Mouse (Mus musculus): ENCODE measurements around the gene Adamtsl3. TPM values are rescaled to one million over a fixed set of nuclear protein-coding genes. Genes with fewer than 3 reads are reported as not detected.

Gene Adamtsl3
- polyA plus RNA-seq, 1 experiment = 0.34 TPM

DNA sequence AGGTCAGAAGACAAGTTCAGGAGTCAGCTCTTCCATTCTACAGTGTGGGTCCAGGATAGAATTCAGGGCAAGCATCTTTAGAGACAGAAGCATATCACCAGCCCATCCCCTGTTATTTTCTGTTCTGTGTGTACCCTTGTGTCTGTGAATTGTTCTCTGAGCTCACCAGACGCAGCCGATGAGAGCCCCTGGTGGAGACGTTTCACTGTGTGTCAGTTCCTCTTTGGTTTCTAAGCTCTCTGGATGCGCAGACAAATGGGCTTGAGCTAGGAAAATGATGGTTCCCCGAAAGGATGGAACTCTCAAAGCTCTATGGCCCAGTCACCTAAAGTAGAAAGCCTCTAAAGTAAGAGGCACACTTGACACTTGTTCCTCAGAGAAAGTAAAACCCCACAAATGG is 246.3 kb downstream of the Adamtsl3 start:
- no peak overlapping the region for H3K4me3 ChIP-seq (ENCODE audit: low read depth, low read length)
- TF ChIP-seq EP300 (IDR thresholded peaks at IDR 0.05; ENCODE audit: insufficient read depth, low read depth, low read length) (no peak), CTCF (IDR thresholded peaks at IDR 0.05; ENCODE audit: low read depth, low read length) (no peak), POLR2A (IDR thresholded peaks at IDR 0.05; ENCODE audit: insufficient read depth, low read length) (no peak)

DNA sequence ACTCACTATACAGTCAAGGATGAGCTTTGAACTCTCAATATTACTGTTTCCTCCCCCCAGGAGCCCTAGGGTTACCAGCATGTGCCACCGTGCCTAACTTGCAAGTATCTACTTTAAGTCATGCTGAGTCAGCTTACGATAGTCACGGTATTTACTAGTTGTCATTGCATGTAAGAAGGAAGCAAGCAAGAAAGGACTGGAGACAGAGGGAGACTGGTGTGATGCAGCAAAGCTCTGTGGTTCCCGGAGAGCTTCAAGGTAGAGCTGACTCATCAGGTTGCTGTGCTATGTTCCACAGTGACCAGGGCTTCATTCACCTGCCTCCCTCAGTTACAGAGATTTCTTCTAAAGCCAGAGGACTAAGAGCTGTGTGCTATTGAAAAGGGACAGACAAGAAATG is 247.0 kb downstream of the Adamtsl3 start:
- Histone ChIP-seq H3K4me1 (ENCODE audit: control insufficient read depth, insufficient read depth, low read length) (no peaks in the 10 kb centered on the region), H3K27ac (ENCODE audit: insufficient read depth, low read length) (no peak overlapping the region), H3K36me3 (ENCODE audit: control insufficient read depth, insufficient read depth, low read length, poor library complexity, severe bottlenecking) (no peaks in the 10 kb centered on the region), H3K9me3 (replicated peaks; ENCODE audit: control insufficient read depth, insufficient read depth, low read length, poor library complexity, severe bottlenecking) (no peaks in the 10 kb centered on the region), H3K9ac (ENCODE audit: low read depth, poor library complexity, severe bottlenecking) (no peak overlapping the region), H3K4me3 (ENCODE audit: low read depth, low read length) (no peak overlapping the region), H3K27me3 (ENCODE audit: control insufficient read depth, insufficient read depth, low read length, poor library complexity, severe bottlenecking) (no peaks in the 10 kb centered on the region)
- TF ChIP-seq EP300 (IDR thresholded peaks at IDR 0.05; ENCODE audit: insufficient read depth, low read depth, low read length) = no peak
- TF ChIP-seq POLR2A (IDR thresholded peaks at IDR 0.05; ENCODE audit: insufficient read depth, low read length) = no peak
- no peak for TF ChIP-seq CTCF (IDR thresholded peaks at IDR 0.05; ENCODE audit: low read depth, low read length)

More for the DNA sequence above, 246.3 kb downstream of the Adamtsl3 start:
- Histone ChIP-seq H3K27me3 (ENCODE audit: control insufficient read depth, insufficient read depth, low read length, poor library complexity, severe bottlenecking) (no peaks in the 10 kb centered on the region), H3K4me1 (ENCODE audit: control insufficient read depth, insufficient read depth, low read length) (no peaks in the 10 kb centered on the region), H3K36me3 (ENCODE audit: control insufficient read depth, insufficient read depth, low read length, poor library complexity, severe bottlenecking) (no peaks in the 10 kb centered on the region), H3K9me3 (replicated peaks; ENCODE audit: control insufficient read depth, insufficient read depth, low read length, poor library complexity, severe bottlenecking) (no peaks in the 10 kb centered on the region), H3K9ac (ENCODE audit: low read depth, poor library complexity, severe bottlenecking) (no peak overlapping the region), H3K27ac (ENCODE audit: insufficient read depth, low read length) (no peak overlapping the region)

DNA sequence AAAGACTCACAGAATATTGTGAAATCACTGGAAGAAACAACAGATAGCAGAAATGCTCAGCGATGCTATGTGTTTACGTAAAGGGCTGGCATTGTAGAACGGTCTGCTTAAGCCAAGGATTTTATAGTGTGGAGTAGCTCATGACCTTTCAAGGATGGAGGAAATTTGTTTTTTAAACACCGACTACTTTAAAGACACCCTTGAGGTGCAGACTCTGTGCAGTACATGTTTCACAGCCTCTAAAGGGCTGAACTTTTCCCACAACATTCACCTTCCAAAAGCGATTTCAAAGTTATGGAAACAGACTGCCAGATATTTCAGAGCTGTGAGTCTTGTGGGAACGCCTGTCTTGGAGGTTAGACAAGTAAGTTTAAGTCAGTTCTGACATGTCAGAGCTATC is 255.4 kb downstream of the Adamtsl3 start:
- no peaks in the 10 kb centered on the region; the same call in 1 of the 2 replicates for H3K27me3 ChIP-seq (ENCODE audit: control insufficient read depth, insufficient read depth, low read length, poor library complexity, severe bottlenecking)

DNA sequence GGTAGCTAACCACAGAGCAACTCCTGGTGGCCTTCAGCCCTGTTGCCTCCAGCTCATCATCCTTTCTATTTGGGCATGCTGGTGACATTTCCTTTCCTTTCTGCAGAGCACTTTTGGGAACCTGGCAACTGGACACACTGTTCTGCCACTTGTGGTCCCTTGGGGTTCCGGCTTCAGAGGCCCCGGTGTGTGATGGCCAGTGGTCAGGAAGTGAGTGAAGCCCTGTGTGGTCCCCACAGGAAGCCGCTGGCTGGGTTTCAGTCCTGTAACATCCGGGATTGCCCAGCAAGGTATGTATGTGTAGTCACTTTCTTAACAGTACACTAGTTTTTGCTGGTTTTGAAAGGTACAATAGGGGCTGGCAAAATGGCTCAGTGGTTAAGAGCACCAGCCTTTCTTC is 266.5 kb downstream of the Adamtsl3 start:
- Histone ChIP-seq H3K36me3 (ENCODE audit: control insufficient read depth, insufficient read depth, low read length, poor library complexity, severe bottlenecking) (no peaks in the 10 kb centered on the region), H3K4me1 (ENCODE audit: control insufficient read depth, insufficient read depth, low read length) (no peaks in the 10 kb centered on the region), H3K4me3 (ENCODE audit: low read depth, low read length) (no peak overlapping the region), H3K9me3 (replicated peaks; ENCODE audit: control insufficient read depth, insufficient read depth, low read length, poor library complexity, severe bottlenecking) (no peaks in the 10 kb centered on the region), H3K27ac (ENCODE audit: insufficient read depth, low read length) (no peak overlapping the region), H3K27me3 (ENCODE audit: control insufficient read depth, insufficient read depth, low read length, poor library complexity, severe bottlenecking) (no peaks in the 10 kb centered on the region; the same call in 1 of the 2 replicates), H3K9ac (ENCODE audit: low read depth, poor library complexity, severe bottlenecking) (no peak overlapping the region)
- no peak for TF ChIP-seq POLR2A (IDR thresholded peaks at IDR 0.05; ENCODE audit: insufficient read depth, low read length)
- TF ChIP-seq CTCF (IDR thresholded peaks at IDR 0.05; ENCODE audit: low read depth, low read length) = no peak
- TF ChIP-seq EP300 (IDR thresholded peaks at IDR 0.05; ENCODE audit: insufficient read depth, low read depth, low read length) = no peak

More for the DNA sequence above, 255.4 kb downstream of the Adamtsl3 start:
- H3K9ac ChIP-seq (ENCODE audit: low read depth, poor library complexity, severe bottlenecking) = no peak overlapping the region
- H3K4me3 ChIP-seq (ENCODE audit: low read depth, low read length) = no peak overlapping the region
- no peaks in the 10 kb centered on the region for H3K36me3 ChIP-seq (ENCODE audit: control insufficient read depth, insufficient read depth, low read length, poor library complexity, severe bottlenecking)
- no peaks in the 10 kb centered on the region for H3K4me1 ChIP-seq (ENCODE audit: control insufficient read depth, insufficient read depth, low read length)
- no peaks in the 10 kb centered on the region for H3K9me3 ChIP-seq (replicated peaks; ENCODE audit: control insufficient read depth, insufficient read depth, low read length, poor library complexity, severe bottlenecking)
- TF ChIP-seq EP300 (IDR thresholded peaks at IDR 0.05; ENCODE audit: insufficient read depth, low read depth, low read length) = no peak
- TF ChIP-seq POLR2A (IDR thresholded peaks at IDR 0.05; ENCODE audit: insufficient read depth, low read length) = no peak
- no peak for TF ChIP-seq CTCF (IDR thresholded peaks at IDR 0.05; ENCODE audit: low read depth, low read length)
- H3K27ac ChIP-seq (ENCODE audit: insufficient read depth, low read length) = no peak overlapping the region

DNA sequence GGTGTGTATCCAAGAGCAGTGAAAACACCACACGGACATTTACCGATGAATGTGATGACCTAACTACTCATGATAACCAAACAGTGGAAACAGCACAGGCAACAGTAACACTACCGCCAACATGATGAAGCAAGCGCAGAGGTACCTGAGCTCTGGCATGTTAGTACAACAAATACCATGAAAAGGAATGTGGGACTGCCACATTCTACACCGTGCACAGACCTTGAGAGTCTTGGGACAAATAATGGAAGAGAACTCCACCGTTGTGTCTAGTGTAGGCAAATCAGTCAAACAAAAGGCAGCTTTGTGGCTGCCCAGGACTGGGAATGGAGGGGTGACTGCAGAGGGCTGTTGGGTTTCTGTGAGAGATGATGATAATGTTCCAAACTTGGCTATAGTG is 269.9 kb downstream of the Adamtsl3 start:
- TF ChIP-seq EP300 (IDR thresholded peaks at IDR 0.05; ENCODE audit: insufficient read depth, low read depth, low read length) (no peak), CTCF (IDR thresholded peaks at IDR 0.05; ENCODE audit: low read depth, low read length) (no peak), POLR2A (IDR thresholded peaks at IDR 0.05; ENCODE audit: insufficient read depth, low read length) (no peak)
- Histone ChIP-seq H3K27ac (ENCODE audit: insufficient read depth, low read length) (no peak overlapping the region), H3K36me3 (ENCODE audit: control insufficient read depth, insufficient read depth, low read length, poor library complexity, severe bottlenecking) (no peaks in the 10 kb centered on the region)

DNA sequence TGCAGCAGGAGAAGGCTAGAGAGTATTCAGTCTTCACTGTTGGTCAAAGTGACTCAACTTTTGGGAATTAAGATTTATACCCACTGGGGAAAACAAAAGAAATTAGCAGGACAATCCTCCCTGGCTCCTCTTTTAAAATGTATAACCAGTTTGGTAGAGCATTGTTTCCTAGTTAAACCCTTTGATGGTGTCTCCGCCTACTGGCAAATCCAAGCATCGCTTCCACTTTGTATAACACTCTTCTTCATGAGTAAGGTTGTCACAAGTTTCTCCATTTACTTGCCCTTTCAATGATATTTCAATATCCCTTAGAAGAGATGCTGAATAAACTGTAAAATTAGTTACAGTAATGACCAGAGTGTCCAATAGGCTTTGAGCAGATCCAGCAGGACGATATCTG is 274.1 kb downstream of the Adamtsl3 start:
- TF ChIP-seq CTCF (IDR thresholded peaks at IDR 0.05; ENCODE audit: low read depth, low read length) = no peak
- TF ChIP-seq EP300 (IDR thresholded peaks at IDR 0.05; ENCODE audit: insufficient read depth, low read depth, low read length) = no peak
- no peak for TF ChIP-seq POLR2A (IDR thresholded peaks at IDR 0.05; ENCODE audit: insufficient read depth, low read length)
- no peaks in the 10 kb centered on the region for H3K27me3 ChIP-seq (ENCODE audit: control insufficient read depth, insufficient read depth, low read length, poor library complexity, severe bottlenecking)
- no peak overlapping the region for H3K9ac ChIP-seq (ENCODE audit: low read depth, poor library complexity, severe bottlenecking)
- no peaks in the 10 kb centered on the region for H3K4me1 ChIP-seq (ENCODE audit: control insufficient read depth, insufficient read depth, low read length)
- H3K4me3 ChIP-seq (ENCODE audit: low read depth, low read length) = no peak overlapping the region
- no peaks in the 10 kb centered on the region for H3K9me3 ChIP-seq (replicated peaks; ENCODE audit: control insufficient read depth, insufficient read depth, low read length, poor library complexity, severe bottlenecking)
- H3K36me3 ChIP-seq (ENCODE audit: control insufficient read depth, insufficient read depth, low read length, poor library complexity, severe bottlenecking) = no peaks in the 10 kb centered on the region
- no peak overlapping the region for H3K27ac ChIP-seq (ENCODE audit: insufficient read depth, low read length)

More for the DNA sequence above, 269.9 kb downstream of the Adamtsl3 start:
- H3K4me1 ChIP-seq (ENCODE audit: control insufficient read depth, insufficient read depth, low read length) = no peaks in the 10 kb centered on the region
- H3K27me3 ChIP-seq (ENCODE audit: control insufficient read depth, insufficient read depth, low read length, poor library complexity, severe bottlenecking) = no peaks in the 10 kb centered on the region; the same call in 1 of the 2 replicates
- H3K4me3 ChIP-seq (ENCODE audit: low read depth, low read length) = no peak overlapping the region
- no peak overlapping the region for H3K9ac ChIP-seq (ENCODE audit: low read depth, poor library complexity, severe bottlenecking)
- no peaks in the 10 kb centered on the region for H3K9me3 ChIP-seq (replicated peaks; ENCODE audit: control insufficient read depth, insufficient read depth, low read length, poor library complexity, severe bottlenecking)

Measured in ES-Bruce4 (cell line).